Mouse (Mus musculus) bone marrow macrophage, adult 2 months (primary cell): ENCODE results near the gene Rtn4rl1.

Experiments
- CTCF ChIP-seq: IDR thresholded peaks from 2 replicates; pipeline ENCODE4 v1.5.1; 2012; ENCODE audit warnings: low read depth, mild to moderate bottlenecking, low read length, moderate library complexity
- POLR2A ChIP-seq: IDR thresholded peaks from 2 replicates; pipeline ENCODE4 v1.6.1; 2012; ENCODE audit warnings: mild to moderate bottlenecking, low read depth, low read length, borderline replicate concordance

DNA sequence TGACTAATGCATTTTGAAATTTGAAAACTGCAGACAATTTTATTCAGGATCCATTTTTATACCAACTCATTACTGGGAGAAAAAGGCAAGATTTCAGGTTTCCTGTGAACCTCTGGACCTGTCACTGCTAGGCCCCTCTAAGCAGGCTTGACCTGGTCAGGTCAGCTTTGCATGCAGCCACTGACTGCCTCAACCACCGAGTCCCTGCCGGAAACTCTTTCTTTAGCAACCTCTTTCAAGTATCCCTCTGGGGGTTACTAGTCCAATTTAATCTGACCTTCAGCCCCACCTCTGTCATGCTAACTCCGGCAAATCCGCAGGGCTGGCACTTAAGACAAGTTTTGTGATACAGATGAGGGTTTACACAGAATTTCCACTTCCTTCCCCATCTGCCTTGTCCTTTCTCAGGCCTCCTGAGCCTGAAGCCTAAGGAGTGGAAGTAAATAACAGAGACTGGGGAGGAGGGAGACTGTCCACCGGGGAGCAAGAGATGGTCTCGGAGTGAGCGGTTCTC is 58.0 kb downstream of the Rtn4rl1 start:
- TF ChIP-seq CTCF (no peak), POLR2A (no peak)
